Mouse (Mus musculus) ES-E14 (cell line): Measurements from ENCODE around the gene Pnpla7. TPM values are rescaled to one million over a fixed set of nuclear protein-coding genes. Genes with fewer than 3 reads are reported as not detected.

ENCODE experiments used
- DNase-seq: peaks from one replicate; pipeline ENCODE4 v3.0.0-alpha.2; 2013; ENCODE audit warnings: low read depth, low spot score
- H3K27ac ChIP-seq: 2 replicates; pipeline ENCODE4 v1.5.1; 2012; ENCODE audit warnings: low read depth, mild to moderate bottlenecking, low read length, moderate library complexity, mixed read lengths; ENCODE audit not compliant: poor library complexity, insufficient read depth, severe bottlenecking
- H3K36me3 ChIP-seq: 2 replicates; pipeline ENCODE4 v1.6.1; 2012; ENCODE audit warnings: mild to moderate bottlenecking, low read length, moderate library complexity, mixed read lengths; ENCODE audit not compliant: control insufficient read depth, poor library complexity, insufficient read depth, severe bottlenecking
- H3K4me1 ChIP-seq, 2 experiments: fragments of 150-350 bp in 1 of 2; sonication (generic) in 1 of 2; 2 replicates each; pipeline ENCODE4 v1.6.1; 2012; ENCODE audit warnings: low read length in 2 of 2, mild to moderate bottlenecking in 1 of 2, mixed read lengths in 1 of 2; ENCODE audit not compliant: control insufficient read depth in 2 of 2, insufficient read depth in 2 of 2, poor library complexity in 1 of 2
- H3K4me3 ChIP-seq, 2 experiments: fragments of 150-350 bp in 1 of 2; sonication (generic) in 1 of 2; 2 replicates each; pipeline ENCODE4 v1.5.1; 2012; ENCODE audit warnings: low read length in 2 of 2, low read depth in 1 of 2, mild to moderate bottlenecking in 1 of 2, mixed read lengths in 1 of 2; ENCODE audit not compliant: insufficient read depth in 1 of 2, poor library complexity in 1 of 2, severe bottlenecking in 1 of 2
- H3K9ac ChIP-seq: 2 replicates; pipeline ENCODE4 v1.6.1; 2012; ENCODE audit warnings: low read depth, mild to moderate bottlenecking, low read length, mixed read lengths; ENCODE audit not compliant: poor library complexity, insufficient read depth, severe bottlenecking
- H3K9me3 ChIP-seq: fragments of 150-350 bp; sonication (generic); 2 replicates; pipeline ENCODE4 v1.6.1; 2012; ENCODE audit warnings: low read depth, mild to moderate bottlenecking, low read length; ENCODE audit not compliant: control insufficient read depth, insufficient read depth
- CHD2 ChIP-seq: IDR thresholded peaks from 2 replicates; pipeline ENCODE4 v1.6.1; 2014; ENCODE audit warnings: mild to moderate bottlenecking, low read depth, low read length, inconsistent platforms
- HCFC1 ChIP-seq: IDR thresholded peaks from 2 replicates; pipeline ENCODE4 v1.6.1; 2012; ENCODE audit warnings: low read length, inconsistent platforms, borderline replicate concordance; ENCODE audit not compliant: insufficient read depth
- MAFK ChIP-seq: IDR thresholded peaks from 2 replicates; pipeline ENCODE4 v1.6.1; 2014; ENCODE audit warnings: mild to moderate bottlenecking, low read depth, low read length, inconsistent platforms; ENCODE audit not compliant: insufficient read depth
- ZC3H11A ChIP-seq: IDR thresholded peaks from 2 replicates; pipeline ENCODE4 v1.6.1; 2012; ENCODE audit warnings: low read depth, mild to moderate bottlenecking, inconsistent platforms, low read length, borderline replicate concordance
- ZNF384 ChIP-seq: IDR thresholded peaks from 2 replicates; pipeline ENCODE4 v1.6.1; 2012; ENCODE audit warnings: low read depth, low read length, inconsistent platforms
- in situ Hi-C, 2 experiments: fragments of 600-800 bp; cut with MboI; formaldehyde crosslinking; loops; one replicate each; pipeline ENCODE4 v1.15.1; 2025; ENCODE audit warnings: low sequenced_read_pairs in 2 of 2, inconsistent platforms in 1 of 2; ENCODE audit not compliant: unreplicated experiment in 2 of 2
- total RNA-seq: library from RNA; depleted of rRNA; stranded (reverse); fragments of 300-350 nt; gene quantifications from 2 replicates; pipeline ENCODE4 v1.2.3, GENCODE M21; 2012

Gene Pnpla7
- total RNA-seq, 1 experiment = 20.2 TPM

DNA sequence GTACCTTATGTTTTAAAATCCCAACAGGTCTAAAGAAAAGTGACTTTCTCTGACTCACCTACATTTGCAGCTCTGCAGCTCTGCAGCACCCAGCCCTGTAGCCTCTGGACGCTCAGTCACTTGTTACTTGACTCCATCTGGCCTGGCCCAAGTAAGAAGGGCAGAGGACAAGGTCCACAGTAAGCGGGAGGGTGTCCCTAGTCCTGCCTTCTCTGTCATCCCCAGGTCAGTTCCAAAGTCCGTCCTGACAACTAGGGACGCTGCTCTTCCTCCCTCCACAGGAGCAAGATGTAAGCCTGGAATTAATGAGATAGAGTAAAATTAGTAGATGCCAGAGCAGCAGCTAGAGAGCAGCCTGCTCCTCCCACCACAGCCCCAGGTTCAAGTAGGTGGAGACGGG is 104.2 kb downstream of the Pnpla7 start, which contains the start of gene Entpd8:
Gene Entpd8, plus strand, starts transcription at position 229 of the 400 bp plus-strand sequence.
- no peaks in the 10 kb centered on the region for H3K36me3 ChIP-seq
- no peak within 1 kb of the TSS for H3K27ac ChIP-seq
- no peaks in the 10 kb centered on the region for H3K4me1 ChIP-seq
- TF ChIP-seq MAFK = no peak
- TF ChIP-seq CHD2 = no peak
- no peak for TF ChIP-seq HCFC1
- no peak for TF ChIP-seq ZNF384
- TF ChIP-seq ZC3H11A = no peak
- no peak within 1 kb of the TSS for H3K4me3 ChIP-seq
- H3K9me3 ChIP-seq = no peaks in the 10 kb centered on the region
- in situ Hi-C loops = no loop called here
- DNase-seq = no peak
- no peak within 1 kb of the TSS for H3K9ac ChIP-seq

GRCm38 (mm10) chr2:25083697-25084096 is 107.9 kb downstream of the Pnpla7 start:
- Histone ChIP-seq H3K36me3 (no peaks in the 10 kb centered on the region), H3K4me1 (no peaks in the 10 kb centered on the region), H3K4me3 (no peak overlapping the region), H3K27ac (no peak overlapping the region), H3K9me3 (no peaks in the 10 kb centered on the region), H3K9ac (no peak overlapping the region)
- TF ChIP-seq CHD2 (no peak), ZNF384 (no peak), ZC3H11A (no peak)
- in situ Hi-C loops = no loop called here
- DNase-seq = no peak

GRCm38 (mm10) chr2:25085571-25085970 is 109.7 kb downstream of the Pnpla7 start:
- Histone ChIP-seq H3K9ac (no peak overlapping the region), H3K4me3 (no peak overlapping the region), H3K27ac (no peak overlapping the region), H3K36me3 (no peaks in the 10 kb centered on the region), H3K4me1 (no peaks in the 10 kb centered on the region), H3K9me3 (no peaks in the 10 kb centered on the region)
- in situ Hi-C loops = no loop called here
- no peak for DNase-seq
- TF ChIP-seq ZC3H11A (no peak), ZNF384 (no peak), CHD2 (no peak), HCFC1 (no peak), MAFK (no peak)

DNA sequence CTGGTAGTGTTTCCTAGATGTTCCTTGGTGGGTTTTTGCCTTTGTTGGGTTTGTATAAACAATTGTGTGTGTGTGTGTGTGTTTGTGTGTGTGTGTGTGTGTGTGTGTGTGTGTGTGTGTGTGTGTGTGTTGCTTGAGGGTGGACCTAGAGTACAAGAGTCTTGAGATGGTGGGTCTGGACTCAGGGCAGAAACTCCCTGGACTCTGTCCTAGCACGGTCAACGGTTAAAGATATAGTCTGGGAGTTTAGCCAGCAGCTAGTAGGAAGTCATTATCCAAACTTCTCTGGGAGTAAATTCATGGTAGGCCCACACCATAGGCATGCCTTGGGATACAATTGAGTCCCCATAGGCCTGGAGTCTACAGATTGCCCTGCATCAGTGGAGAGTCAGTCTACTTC is 112.0 kb downstream of the Pnpla7 start:
- H3K9ac ChIP-seq = no peak overlapping the region
- no peaks in the 10 kb centered on the region for H3K4me1 ChIP-seq
- DNase-seq = no peak
- no peak for TF ChIP-seq HCFC1
- no peak for TF ChIP-seq ZC3H11A
- no peak for TF ChIP-seq CHD2
- TF ChIP-seq MAFK = no peak
- TF ChIP-seq ZNF384 = no peak
- H3K9me3 ChIP-seq = no peaks in the 10 kb centered on the region
- no peak overlapping the region for H3K27ac ChIP-seq
- in situ Hi-C loops = no loop called here
- H3K36me3 ChIP-seq = no peaks in the 10 kb centered on the region
- no peak overlapping the region for H3K4me3 ChIP-seq

DNA sequence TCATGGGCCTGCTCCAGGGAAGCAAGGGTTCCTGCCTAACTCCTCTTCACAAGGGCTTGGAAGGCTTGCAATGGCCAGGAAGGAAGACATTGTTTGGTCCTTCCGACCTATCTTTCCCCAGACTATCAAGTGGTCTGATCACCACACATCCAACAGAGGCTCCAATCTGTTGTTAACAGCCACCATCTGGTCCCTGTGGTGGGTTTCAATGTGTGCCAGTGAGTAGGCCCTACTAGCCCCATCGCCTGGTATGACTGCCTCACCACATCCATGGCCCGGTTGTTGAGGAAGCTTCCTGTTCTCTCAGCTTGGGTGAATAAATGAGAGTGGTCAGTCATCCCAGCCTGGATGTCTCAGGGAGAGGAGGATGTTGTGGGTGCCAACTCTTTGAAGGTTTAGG is 112.8 kb downstream of the Pnpla7 start:
- in situ Hi-C loops = no loop called here
- H3K4me1 ChIP-seq = no peaks in the 10 kb centered on the region

More for the DNA sequence above, 112.8 kb downstream of the Pnpla7 start:
- no peaks in the 10 kb centered on the region for H3K36me3 ChIP-seq
- H3K9me3 ChIP-seq = no peaks in the 10 kb centered on the region
- no peak overlapping the region for H3K4me3 ChIP-seq
- DNase-seq = no peak
- no peak overlapping the region for H3K9ac ChIP-seq
- H3K27ac ChIP-seq = no peak overlapping the region
- TF ChIP-seq ZNF384 = no peak
- no peak for TF ChIP-seq MAFK
